Mouse (Mus musculus): ENCODE measurements at regions not wholly inside any gene's neighbourhood (a gene's known extent, or its start where the extent isn't known, plus 50 kb on each side); places are given as distances from the start of the nearest gene placed in this dataset.
"Not testable (repeated sequence)": the region's sequence is repeated elsewhere in the genome, so short reads cannot be mapped to it uniquely, and the experiment has no call there.

DNA sequence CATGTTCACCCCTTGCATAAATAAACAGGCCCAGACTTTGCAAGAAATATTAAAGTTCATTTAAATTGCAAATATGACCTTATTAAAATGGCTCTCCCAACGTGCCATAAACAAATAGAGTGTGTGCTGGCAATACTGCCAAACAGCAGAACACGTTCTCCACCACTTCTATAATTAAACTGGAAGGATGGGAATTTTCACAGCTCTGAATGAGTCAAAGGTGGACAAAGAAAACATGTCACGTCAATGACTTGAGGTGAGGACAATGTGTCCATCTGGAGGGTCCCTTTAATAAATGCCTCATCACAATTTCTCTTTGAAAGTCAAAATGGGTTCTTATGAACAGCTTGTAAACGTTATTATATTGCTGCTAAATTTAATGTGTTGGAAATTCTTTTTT lies 114.8 kb downstream of the Galc start:
- H3K9me3 ChIP-seq (ENCODE audit: low read length): no peaks in the 10 kb centered on the region
- H3K4me1 ChIP-seq (ENCODE audit: insufficient read depth, low read length): no peaks in the 10 kb centered on the region
- no peak overlapping the region for H3K27ac ChIP-seq (ENCODE audit: low read length)
- H3K9ac ChIP-seq (replicated peaks; ENCODE audit: low read length): no peak overlapping the region
- no peaks in the 10 kb centered on the region for H3K27me3 ChIP-seq (ENCODE audit: insufficient read depth, low read length)
- no peaks in the 10 kb centered on the region for H3K36me3 ChIP-seq (ENCODE audit: insufficient read depth, low read length)
- no peak overlapping the region for H3K4me3 ChIP-seq (ENCODE audit: low read length)
- H3K4me2 ChIP-seq (replicated peaks; ENCODE audit: low read depth, low read length): no peak overlapping the region
- 60% methylated on average over 4 of the region's 4 CpGs for WGBS
- no peak for ATAC-seq (ENCODE audit: low FRiP score, low TSS enrichment)

DNA sequence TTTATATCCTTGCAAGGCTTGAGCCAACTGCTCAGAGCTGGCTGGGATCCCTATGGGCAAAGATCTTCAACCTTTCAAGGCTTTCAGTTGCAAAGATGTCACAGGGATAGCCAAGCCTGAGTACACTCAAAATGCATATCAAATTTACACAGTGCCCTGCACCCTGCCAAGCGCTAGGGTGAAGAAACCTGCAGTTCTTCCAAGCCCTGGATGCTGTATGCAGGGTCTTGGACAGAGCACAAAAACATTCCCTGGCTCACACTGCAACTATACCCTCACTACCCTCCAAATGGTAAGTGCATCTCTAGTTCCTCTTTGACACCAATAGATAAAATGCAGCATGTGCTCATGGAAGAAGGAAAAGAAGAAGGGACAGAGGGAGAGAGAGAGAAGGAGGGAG lies 116.1 kb downstream of the Galc start:
- 74% methylated on average over 1 of the region's 1 CpGs for WGBS
- no peaks in the 10 kb centered on the region for H3K27me3 ChIP-seq (ENCODE audit: insufficient read depth, low read length)
- H3K4me3 ChIP-seq (ENCODE audit: low read length): no peak overlapping the region
- no peak for ATAC-seq (ENCODE audit: low FRiP score, low TSS enrichment)
- no peaks in the 10 kb centered on the region for H3K9me3 ChIP-seq (ENCODE audit: low read length)
- no peak overlapping the region for H3K27ac ChIP-seq (ENCODE audit: low read length)
- H3K4me1 ChIP-seq (ENCODE audit: insufficient read depth, low read length): no peaks in the 10 kb centered on the region
- H3K9ac ChIP-seq (replicated peaks; ENCODE audit: low read length): no peak overlapping the region
- no peaks in the 10 kb centered on the region for H3K36me3 ChIP-seq (ENCODE audit: insufficient read depth, low read length)
- H3K4me2 ChIP-seq (replicated peaks; ENCODE audit: low read depth, low read length): no peak overlapping the region

- not testable (repeated sequence) for H3K27me3 ChIP-seq (ENCODE audit: insufficient read depth, low read length); H3K4me2 ChIP-seq (replicated peaks; ENCODE audit: low read depth, low read length); H3K9me3 ChIP-seq (ENCODE audit: low read length); ATAC-seq (ENCODE audit: low FRiP score, low TSS enrichment); H3K36me3 ChIP-seq (ENCODE audit: insufficient read depth, low read length); H3K27ac ChIP-seq (ENCODE audit: low read length); H3K4me3 ChIP-seq (ENCODE audit: low read length); H3K9ac ChIP-seq (replicated peaks; ENCODE audit: low read length); H3K4me1 ChIP-seq (ENCODE audit: insufficient read depth, low read length)
- WGBS: 82% methylated on average over 3 of the region's 3 CpGs
These were observed 119.4 kb downstream of the Galc start for GRCm38 (mm10) chr12:98139906-98140305.

DNA sequence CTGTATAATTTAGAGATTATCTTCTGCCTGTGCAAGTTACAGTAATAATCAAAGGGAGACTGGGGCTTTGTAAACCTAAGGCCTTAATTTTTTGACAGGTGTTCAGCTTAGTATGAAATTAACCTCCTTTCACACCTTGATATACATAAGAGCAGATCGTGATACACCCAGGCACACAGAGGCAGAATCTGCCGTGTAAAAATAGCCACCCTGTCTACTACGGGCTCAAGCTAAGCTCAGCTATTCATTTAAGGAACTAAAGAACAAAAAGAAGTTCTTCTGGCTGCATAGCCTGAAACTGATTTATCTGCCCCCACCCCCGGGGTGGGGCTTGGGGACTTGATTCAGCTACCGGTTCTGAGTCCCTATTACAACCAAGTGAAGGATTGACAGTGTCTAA lies 128.0 kb downstream of the Galc start:
- Histone ChIP-seq H3K4me2 (replicated peaks; ENCODE audit: low read depth, low read length) (no peak overlapping the region), H3K9ac (replicated peaks; ENCODE audit: low read length) (no peak overlapping the region), H3K36me3 (ENCODE audit: insufficient read depth, low read length) (no peaks in the 10 kb centered on the region), H3K27me3 (ENCODE audit: insufficient read depth, low read length) (no peaks in the 10 kb centered on the region), H3K9me3 (ENCODE audit: low read length) (no peaks in the 10 kb centered on the region), H3K27ac (ENCODE audit: low read length) (no peak overlapping the region), H3K4me1 (ENCODE audit: insufficient read depth, low read length) (no peaks in the 10 kb centered on the region), H3K4me3 (ENCODE audit: low read length) (no peak overlapping the region)
- ATAC-seq (ENCODE audit: low FRiP score, low TSS enrichment): no peak
- 79% methylated on average over 5 of the region's 5 CpGs for WGBS

GRCm38 (mm10) chr12:98123541-98123940 lies 135.7 kb downstream of the Galc start:
- Histone ChIP-seq H3K9me3 (ENCODE audit: low read length) (no peaks in the 10 kb centered on the region), H3K27ac (ENCODE audit: low read length) (no peak overlapping the region), H3K4me1 (ENCODE audit: insufficient read depth, low read length) (no peaks in the 10 kb centered on the region), H3K9ac (replicated peaks; ENCODE audit: low read length) (no peak overlapping the region), H3K4me3 (ENCODE audit: low read length) (no peak overlapping the region), H3K27me3 (ENCODE audit: insufficient read depth, low read length) (no peaks in the 10 kb centered on the region), H3K4me2 (replicated peaks; ENCODE audit: low read depth, low read length) (no peak overlapping the region), H3K36me3 (ENCODE audit: insufficient read depth, low read length) (no peaks in the 10 kb centered on the region)
- ATAC-seq (ENCODE audit: low FRiP score, low TSS enrichment): no peak
- 69% methylated on average over 3 of the region's 3 CpGs for WGBS

DNA sequence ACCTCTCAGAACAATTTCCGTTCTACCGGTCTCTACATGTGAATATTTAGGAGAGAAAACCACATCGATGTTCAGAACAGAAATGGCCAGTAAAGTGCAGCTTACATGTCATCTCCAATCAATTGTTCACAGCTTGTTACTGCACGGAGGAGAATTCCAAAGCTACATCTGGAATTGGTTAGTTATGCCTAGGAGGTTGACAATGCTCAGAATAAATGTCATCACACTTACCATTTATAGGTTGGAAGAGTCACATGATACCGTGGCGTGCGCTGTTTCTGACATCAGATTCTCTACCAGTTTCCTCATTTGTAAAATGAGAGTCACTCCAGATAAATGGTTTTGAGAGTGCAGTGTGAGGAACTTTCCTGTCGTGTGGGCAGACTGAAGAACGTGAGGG lies 151.2 kb downstream of the Galc start:
- 81% methylated on average over 9 of the region's 9 CpGs for WGBS
- no peak overlapping the region for H3K27ac ChIP-seq (ENCODE audit: low read length)

DNA sequence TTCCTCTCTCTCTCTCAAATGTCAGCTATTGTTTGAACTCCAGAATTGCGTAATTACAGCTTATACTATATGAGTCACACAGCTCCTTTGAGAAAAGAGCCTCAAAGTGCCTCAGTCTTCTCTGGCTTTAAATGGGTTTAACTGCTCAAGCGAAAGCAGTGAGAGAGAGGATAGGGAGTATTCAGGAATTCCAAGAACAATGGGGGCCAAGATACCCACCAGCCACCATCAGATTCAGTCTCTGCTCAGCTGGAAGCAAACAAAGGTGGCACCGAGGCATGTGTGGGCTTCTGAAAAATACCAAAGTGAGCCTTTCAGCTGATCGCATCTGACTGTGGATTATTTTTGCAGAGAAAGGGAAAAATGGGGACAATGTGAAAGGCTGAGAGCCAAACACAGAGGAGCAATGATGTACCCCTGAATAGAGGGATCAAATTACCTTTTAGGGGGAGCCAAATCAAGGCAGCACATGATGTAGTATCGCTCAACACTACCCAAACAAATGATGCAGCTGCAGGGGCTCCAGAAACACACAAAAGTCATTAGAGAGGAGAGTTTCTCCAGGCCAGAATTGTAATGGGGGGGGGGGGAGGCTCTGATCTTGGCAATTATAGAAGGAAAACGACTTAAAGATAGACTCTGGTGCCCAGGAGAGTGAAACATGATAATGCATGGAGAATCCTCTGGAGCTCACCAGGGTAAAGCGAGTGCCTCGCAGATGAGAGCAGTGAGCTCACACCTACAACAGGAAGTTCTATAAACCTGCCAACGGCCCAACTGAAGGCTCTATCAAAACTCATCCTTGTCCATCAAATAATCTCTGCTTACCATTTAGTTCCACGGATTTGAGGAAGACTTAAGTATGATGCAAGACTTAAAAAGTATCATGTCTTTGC lies 152.2 kb downstream of the Galc start:
- 45% methylated on average over 10 of the region's 10 CpGs for WGBS
- no peaks in the 10 kb centered on the region for H3K27me3 ChIP-seq (ENCODE audit: insufficient read depth, low read length)
- no peak overlapping the region for H3K4me3 ChIP-seq (ENCODE audit: low read length)
- H3K27ac ChIP-seq (ENCODE audit: low read length): no peak overlapping the region
- peak; percentile 39; the same call in 1 of the 2 replicates for ATAC-seq (ENCODE audit: low FRiP score, low TSS enrichment)
- H3K9ac ChIP-seq (replicated peaks; ENCODE audit: low read length): no peak overlapping the region
- no peak overlapping the region for H3K4me2 ChIP-seq (replicated peaks; ENCODE audit: low read depth, low read length)
- 0 out of 2 replicates have a peak, but pooled peaks cover 4% of the 10 kb centered on the region for H3K4me1 ChIP-seq (ENCODE audit: insufficient read depth, low read length)
- H3K9me3 ChIP-seq (ENCODE audit: low read length): no peaks in the 10 kb centered on the region
- H3K36me3 ChIP-seq (ENCODE audit: insufficient read depth, low read length): no peaks in the 10 kb centered on the region

More for the DNA sequence above, 151.2 kb downstream of the Galc start:
- Histone ChIP-seq H3K9me3 (ENCODE audit: low read length) (no peaks in the 10 kb centered on the region), H3K27me3 (ENCODE audit: insufficient read depth, low read length) (no peaks in the 10 kb centered on the region), H3K4me1 (ENCODE audit: insufficient read depth, low read length) (0 out of 2 replicates have a peak, but pooled peaks cover 4% of the 10 kb centered on the region), H3K4me3 (ENCODE audit: low read length) (no peak overlapping the region), H3K9ac (replicated peaks; ENCODE audit: low read length) (no peak overlapping the region), H3K4me2 (replicated peaks; ENCODE audit: low read depth, low read length) (no peak overlapping the region), H3K36me3 (ENCODE audit: insufficient read depth, low read length) (no peaks in the 10 kb centered on the region)
- ATAC-seq (ENCODE audit: low FRiP score, low TSS enrichment): no peak

- no peak overlapping the region for H3K4me2 ChIP-seq (replicated peaks; ENCODE audit: low read depth, low read length)
- H3K4me1 ChIP-seq (ENCODE audit: insufficient read depth, low read length): 0 out of 2 replicates have a peak, but pooled peaks cover 4% of the 10 kb centered on the region
- ATAC-seq (ENCODE audit: low FRiP score, low TSS enrichment): no peak
- WGBS: 34% methylated on average over 3 of the region's 3 CpGs
- no peaks in the 10 kb centered on the region for H3K36me3 ChIP-seq (ENCODE audit: insufficient read depth, low read length)
- H3K9me3 ChIP-seq (ENCODE audit: low read length): no peaks in the 10 kb centered on the region
- no peak overlapping the region for H3K9ac ChIP-seq (replicated peaks; ENCODE audit: low read length)
- no peaks in the 10 kb centered on the region for H3K27me3 ChIP-seq (ENCODE audit: insufficient read depth, low read length)
- H3K27ac ChIP-seq (ENCODE audit: low read length): no peak overlapping the region
- no peak overlapping the region for H3K4me3 ChIP-seq (ENCODE audit: low read length)
These were observed 153.0 kb downstream of the Galc start for GRCm38 (mm10) chr12:98106151-98106788.

- H3K9me3 ChIP-seq (ENCODE audit: low read length): no peaks in the 10 kb centered on the region
- H3K27ac ChIP-seq (ENCODE audit: low read length): no peak overlapping the region
- no peaks in the 10 kb centered on the region for H3K27me3 ChIP-seq (ENCODE audit: insufficient read depth, low read length)
- no peaks in the 10 kb centered on the region for H3K36me3 ChIP-seq (ENCODE audit: insufficient read depth, low read length)
- H3K4me3 ChIP-seq (ENCODE audit: low read length): no peak overlapping the region
- H3K4me1 ChIP-seq (ENCODE audit: insufficient read depth, low read length): 0 out of 2 replicates have a peak, but pooled peaks cover 4% of the 10 kb centered on the region
- no peak overlapping the region for H3K4me2 ChIP-seq (replicated peaks; ENCODE audit: low read depth, low read length)
- H3K9ac ChIP-seq (replicated peaks; ENCODE audit: low read length): no peak overlapping the region
- no peak for ATAC-seq (ENCODE audit: low FRiP score, low TSS enrichment)
These were observed 153.5 kb downstream of the Galc start for GRCm38 (mm10) chr12:98105749-98106148.

DNA sequence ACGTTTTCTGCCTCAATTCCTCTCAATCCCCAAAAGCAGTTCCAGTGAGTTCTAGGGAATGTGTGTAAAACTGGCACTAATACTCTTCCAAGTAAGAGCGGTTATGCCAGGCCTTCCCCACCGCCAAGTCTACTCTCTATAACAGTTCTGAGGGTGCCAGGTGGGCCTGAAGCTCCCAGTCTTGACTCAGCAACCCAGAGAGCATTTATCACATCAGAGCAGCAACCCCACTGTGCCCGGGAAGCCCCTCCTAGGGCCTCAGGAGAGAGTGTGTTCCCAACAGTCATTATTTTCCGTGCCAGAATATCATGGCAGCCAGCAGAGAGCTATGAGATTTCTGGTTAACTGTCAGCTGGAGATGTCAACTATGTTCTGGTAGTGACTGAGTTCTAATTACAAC lies 169.1 kb downstream of the Galc start:
- no peaks in the 10 kb centered on the region for H3K4me1 ChIP-seq (ENCODE audit: insufficient read depth, low read length)
- no peaks in the 10 kb centered on the region for H3K27me3 ChIP-seq (ENCODE audit: insufficient read depth, low read length)
- H3K9ac ChIP-seq (replicated peaks; ENCODE audit: low read length): no peak overlapping the region
- no peak overlapping the region for H3K4me2 ChIP-seq (replicated peaks; ENCODE audit: low read depth, low read length)
- WGBS: 74% methylated on average over 5 of the region's 5 CpGs
- no peaks in the 10 kb centered on the region for H3K9me3 ChIP-seq (ENCODE audit: low read length)
- no peak for ATAC-seq (ENCODE audit: low FRiP score, low TSS enrichment)
- H3K27ac ChIP-seq (ENCODE audit: low read length): no peak overlapping the region
- H3K4me3 ChIP-seq (ENCODE audit: low read length): no peak overlapping the region
- H3K36me3 ChIP-seq (ENCODE audit: insufficient read depth, low read length): no peaks in the 10 kb centered on the region
